8 mouse cellular contexts compared by ENCODE assay signal in genomic region chr11:120833555-120834280, GRCm38 (mm10). TPM values are rescaled to one million over a fixed set of nuclear protein-coding genes. Genes with fewer than 3 reads are reported as not detected.
DNase-seq lines count a peak whose midpoint lies in the region; ATAC-seq lines count a peak whose summit lies in the region.

No protein-coding gene starts in this region.

- ATAC-seq in heart, embryonic 11.5 days (replicated peaks; ENCODE audit: insufficient number of reproducible peaks, low FRiP score, low TSS enrichment): no peak
- ATAC-seq in forebrain, embryonic 11.5 days (replicated peaks; ENCODE audit: low FRiP score): peak; percentile 81
- 0 out of 2 replicates have a peak, but pooled peaks have one; percentile 13 for ATAC-seq in liver, embryonic 11.5 days (replicated peaks; ENCODE audit: low FRiP score)
- ATAC-seq in midbrain, embryonic 16.5 days: peak; percentile 75

- no peak overlapping the region for H3K4me3 ChIP-seq in heart, embryonic 11.5 days (ENCODE audit: low read depth, low read length)
- no peak overlapping the region for H3K4me3 ChIP-seq in forebrain, embryonic 11.5 days (ENCODE audit: low read depth, low read length)
- no peak overlapping the region for H3K4me3 ChIP-seq in liver, embryonic 11.5 days (ENCODE audit: low read depth, low read length)
- H3K4me3 ChIP-seq in midbrain, embryonic 16.5 days (ENCODE audit: low read depth, low read length): no peak overlapping the region

- H3K27ac ChIP-seq in heart, embryonic 11.5 days (ENCODE audit: low read depth, low read length): 0 out of 2 replicates have a peak overlapping the region, but pooled peaks have one; percentile 22
- peak overlapping the region; percentile 89 for H3K27ac ChIP-seq in forebrain, embryonic 11.5 days (ENCODE audit: low read depth, low read length)
- H3K27ac ChIP-seq in liver, embryonic 11.5 days (ENCODE audit: low read depth, low read length): no peak overlapping the region
- peak overlapping the region; percentile 68 for H3K27ac ChIP-seq in midbrain, embryonic 16.5 days (ENCODE audit: low read length)

- no peak overlapping the region for H3K4me2 ChIP-seq in heart, embryonic 11.5 days
- 0 out of 2 replicates have a peak overlapping the region, but pooled peaks have one; percentile 24 for H3K4me2 ChIP-seq in forebrain, embryonic 11.5 days (ENCODE audit: low read depth, low read length, severe bottlenecking)
- no peak overlapping the region for H3K4me2 ChIP-seq in liver, embryonic 11.5 days
- H3K4me2 ChIP-seq in midbrain, embryonic 16.5 days (ENCODE audit: low read length): no peak overlapping the region

- no peaks in the 10 kb centered on the region for H3K9me3 ChIP-seq in heart, embryonic 11.5 days (replicated peaks; ENCODE audit: control insufficient read depth, low read length)
- no peaks in the 10 kb centered on the region for H3K9me3 ChIP-seq in forebrain, embryonic 11.5 days (ENCODE audit: control insufficient read depth, low read length)
- no peaks in the 10 kb centered on the region for H3K9me3 ChIP-seq in liver, embryonic 11.5 days (ENCODE audit: control insufficient read depth, low read length)
- H3K9me3 ChIP-seq in midbrain, embryonic 16.5 days (replicated peaks; ENCODE audit: control insufficient read depth, low read length, poor library complexity, severe bottlenecking): no peaks in the 10 kb centered on the region

- intact Hi-C loops in heart, postnatal 14 days (cut with DNase I): no loop called here

- DNase-seq in heart, postnatal 14 days: no peak
- DNase-seq in forebrain, embryonic 11.5 days (ENCODE audit: low spot score): no peak
- no peak for DNase-seq in liver, embryonic 11.5 days (ENCODE audit: low spot score)
- DNase-seq in spleen, postnatal 14 days (ENCODE audit: low spot score in 2 of 2): no peak
- DNase-seq in spleen, postnatal 10 days (ENCODE audit: low spot score in 2 of 2): no peak
- DNase-seq in adrenal gland, postnatal 36 days: no peak

- peak overlapping the region; percentile 22; the same call in 1 of the 2 replicates for H3K9ac ChIP-seq in heart, embryonic 11.5 days (ENCODE audit: low read depth, low read length)
- peak overlapping the region; percentile 28; the same call in 1 of the 2 replicates for H3K9ac ChIP-seq in forebrain, embryonic 11.5 days (ENCODE audit: low read length)
- no peak overlapping the region for H3K9ac ChIP-seq in liver, embryonic 11.5 days (ENCODE audit: low read depth, low read length)
- no peak overlapping the region for H3K9ac ChIP-seq in midbrain, embryonic 16.5 days (ENCODE audit: low read depth, low read length)

- peaks cover 9% of the 10 kb centered on the region for H3K4me1 ChIP-seq in heart, embryonic 11.5 days (ENCODE audit: control insufficient read depth, insufficient read depth, low read length)
- 0 out of 2 replicates have a peak, but pooled peaks cover 4% of the 10 kb centered on the region for H3K4me1 ChIP-seq in forebrain, embryonic 11.5 days (replicated peaks; ENCODE audit: control insufficient read depth, insufficient read depth, low read length)
- H3K4me1 ChIP-seq in liver, embryonic 11.5 days (replicated peaks; ENCODE audit: control insufficient read depth, insufficient read depth, low read length): peaks cover 10% of the 10 kb centered on the region
- 0 out of 2 replicates have a peak, but pooled peaks cover 5% of the 10 kb centered on the region for H3K4me1 ChIP-seq in midbrain, embryonic 16.5 days (ENCODE audit: control insufficient read depth, insufficient read depth, low read length)

- WGBS in heart, embryonic 11.5 days (ENCODE audit: insufficient replicate concordance): 47% methylated on average over 8 of the region's 8 CpGs
- WGBS in forebrain, embryonic 11.5 days: 40% methylated on average over 8 of the region's 8 CpGs
- WGBS in liver, embryonic 11.5 days: 59% methylated on average over 8 of the region's 8 CpGs
- 17% methylated on average over 8 of the region's 8 CpGs for WGBS in midbrain, embryonic 16.5 days

- no peaks in the 10 kb centered on the region for H3K27me3 ChIP-seq in heart, embryonic 11.5 days (ENCODE audit: control insufficient read depth, insufficient read depth, low read length)
- no peaks in the 10 kb centered on the region for H3K27me3 ChIP-seq in forebrain, embryonic 11.5 days (ENCODE audit: control insufficient read depth, insufficient read depth, low read length)
- no peaks in the 10 kb centered on the region for H3K27me3 ChIP-seq in liver, embryonic 11.5 days (replicated peaks; ENCODE audit: control insufficient read depth, insufficient read depth, low read length)
- no peaks in the 10 kb centered on the region for H3K27me3 ChIP-seq in midbrain, embryonic 16.5 days (ENCODE audit: control insufficient read depth, insufficient read depth, low read depth, low read length)

- no peaks in the 10 kb centered on the region for H3K36me3 ChIP-seq in heart, embryonic 11.5 days (ENCODE audit: control insufficient read depth, insufficient read depth, low read length)
- H3K36me3 ChIP-seq in forebrain, embryonic 11.5 days (ENCODE audit: control insufficient read depth, insufficient read depth, low read length): no peaks in the 10 kb centered on the region
- H3K36me3 ChIP-seq in liver, embryonic 11.5 days (ENCODE audit: control insufficient read depth, insufficient read depth, low read length): no peaks in the 10 kb centered on the region
- H3K36me3 ChIP-seq in midbrain, embryonic 16.5 days (ENCODE audit: control insufficient read depth, insufficient read depth, low read length): no peaks in the 10 kb centered on the region

RNA-seq across cellular contexts. Expression of gene Fasn, which starts 9.4 kb away (rescaled TPM):
- polyA plus RNA-seq in heart, embryonic 11.5 days (2014; fragmentation: Nextera tagmentation; extraction: Ambion mirVana): 33.9 and 42.6 TPM in 2 replicates
- total RNA-seq in heart, postnatal 14 days (2021): 10 to 100 TPM; 23.0 to 23.2 TPM
- 139 and 140 TPM in 2 replicates for polyA plus RNA-seq in forebrain, embryonic 11.5 days (2014; fragmentation: Nextera tagmentation; extraction: Ambion mirVana)
- 71.3 and 80.0 TPM in 2 replicates for polyA plus RNA-seq in liver, embryonic 11.5 days (2014; fragmentation: Nextera tagmentation; extraction: Ambion mirVana)
- 102 and 108 TPM in 2 replicates for polyA plus RNA-seq in midbrain, embryonic 16.5 days (2015; fragmentation: Nextera tagmentation; extraction: Ambion mirVana)
- total RNA-seq in adrenal gland, postnatal 36 days (2021): 1,000 to 10,000 TPM; 1,954 to 2,603 TPM

RNA-seq across cellular contexts. Expression of gene Dus1l, which starts 37.5 kb away (rescaled TPM):
- 50.0 and 59.9 TPM in 2 replicates for polyA plus RNA-seq in heart, embryonic 11.5 days (2014; fragmentation: Nextera tagmentation; extraction: Ambion mirVana)
- 10 to 100 TPM; 31.2 to 34.1 TPM for total RNA-seq in heart, postnatal 14 days (2021)
- 71.7 and 80.3 TPM in 2 replicates for polyA plus RNA-seq in forebrain, embryonic 11.5 days (2014; fragmentation: Nextera tagmentation; extraction: Ambion mirVana)
- polyA plus RNA-seq in liver, embryonic 11.5 days (2014; fragmentation: Nextera tagmentation; extraction: Ambion mirVana): 132 and 139 TPM in 2 replicates
- polyA plus RNA-seq in midbrain, embryonic 16.5 days (2015; fragmentation: Nextera tagmentation; extraction: Ambion mirVana): 38.1 and 42.2 TPM in 2 replicates
- 10 to 100 TPM; 57.2 to 59.6 TPM for total RNA-seq in adrenal gland, postnatal 36 days (2021)

RNA-seq across cellular contexts. Expression of gene Gps1, which starts 49.6 kb away (rescaled TPM):
- polyA plus RNA-seq in heart, embryonic 11.5 days (2014; fragmentation: Nextera tagmentation; extraction: Ambion mirVana): 166 and 179 TPM in 2 replicates
- 10 to 100 TPM; 56.9 to 57.5 TPM for total RNA-seq in heart, postnatal 14 days (2021)
- 271 and 304 TPM in 2 replicates for polyA plus RNA-seq in forebrain, embryonic 11.5 days (2014; fragmentation: Nextera tagmentation; extraction: Ambion mirVana)
- polyA plus RNA-seq in liver, embryonic 11.5 days (2014; fragmentation: Nextera tagmentation; extraction: Ambion mirVana): 209 and 210 TPM in 2 replicates
- polyA plus RNA-seq in midbrain, embryonic 16.5 days (2015; fragmentation: Nextera tagmentation; extraction: Ambion mirVana): 270 and 288 TPM in 2 replicates
- 100 to 1,000 TPM; 139 to 142 TPM for total RNA-seq in adrenal gland, postnatal 36 days (2021)

RNA-seq across cellular contexts. Expression of gene Rfng, which starts 49.7 kb away (rescaled TPM):
- 15.0 and 16.5 TPM in 2 replicates for polyA plus RNA-seq in heart, embryonic 11.5 days (2014; fragmentation: Nextera tagmentation; extraction: Ambion mirVana)
- total RNA-seq in heart, postnatal 14 days (2021): 10 to 100 TPM; 11.8 to 12.0 TPM
- polyA plus RNA-seq in forebrain, embryonic 11.5 days (2014; fragmentation: Nextera tagmentation; extraction: Ambion mirVana): 45.4 and 48.3 TPM in 2 replicates
- polyA plus RNA-seq in liver, embryonic 11.5 days (2014; fragmentation: Nextera tagmentation; extraction: Ambion mirVana): 30.3 and 33.4 TPM in 2 replicates
- polyA plus RNA-seq in midbrain, embryonic 16.5 days (2015; fragmentation: Nextera tagmentation; extraction: Ambion mirVana): 133 and 145 TPM in 2 replicates
- 10 to 100 TPM; 19.2 to 19.7 TPM for total RNA-seq in adrenal gland, postnatal 36 days (2021)

Comparison
In these comparisons a context has a peak if more than half of its experiments do, and no peak if none do; other contexts are left out.
1. H3K9ac ChIP-seq: peak in heart, embryonic 11.5 days (single experiment) and forebrain, embryonic 11.5 days (single experiment); none in liver, embryonic 11.5 days (single experiment) and midbrain, embryonic 16.5 days (single experiment).